28 mouse cellular contexts compared by ENCODE assay signal in the genomic region with DNA sequence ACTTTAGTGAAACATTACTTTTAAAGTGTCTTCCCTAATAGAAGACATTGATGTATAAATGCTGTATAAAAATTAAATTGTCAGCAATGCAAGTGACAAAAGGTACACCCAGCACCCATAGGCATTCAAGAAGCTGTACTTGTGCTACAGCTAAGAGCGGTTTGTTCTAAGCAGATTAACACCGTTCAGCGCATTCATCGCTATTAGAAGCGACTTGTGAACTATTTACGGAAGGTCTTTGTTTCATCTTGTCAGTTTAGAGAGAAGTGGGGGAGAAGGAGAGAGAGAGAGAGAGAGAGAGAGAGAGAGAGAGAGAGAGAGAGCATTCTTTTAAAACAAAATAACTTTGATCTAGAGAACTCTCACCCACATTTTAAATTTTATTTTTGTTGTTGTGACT.
"Had no signal": no experiment of that assay in that cellular context is flagged by ENCODE, and none has a peak within 500 bp of the region (broad histone marks: within the 10 kb centered on the region; RNA-seq: fewer than 3 reads in every experiment).

No protein-coding gene starts in this region.

- H3K27me3 ChIP-seq: heart, embryonic 12.5 days; heart, embryonic 15.5 days; hindbrain, embryonic 12.5 days; kidney, embryonic 15.5 days; limb, embryonic 12.5 days; liver, embryonic 13.5 days had no signal

- H3K9ac ChIP-seq: heart, embryonic 12.5 days; heart, embryonic 15.5 days; hindbrain, embryonic 12.5 days; hindbrain, embryonic 14.5 days; kidney, embryonic 15.5 days; limb, embryonic 12.5 days; liver, embryonic 13.5 days had no signal

- H3K4me2 ChIP-seq: heart, embryonic 12.5 days; heart, embryonic 15.5 days; hindbrain, embryonic 12.5 days; hindbrain, embryonic 14.5 days; kidney, embryonic 15.5 days; limb, embryonic 12.5 days; liver, embryonic 11.5 days; liver, embryonic 13.5 days had no signal

- H3K4me1 ChIP-seq: hindbrain, embryonic 10.5 days; kidney, embryonic 15.5 days; limb, embryonic 10.5 days; limb, embryonic 12.5 days had no signal

- H3K36me3 ChIP-seq: heart, embryonic 10.5 days; heart, embryonic 12.5 days; heart, embryonic 15.5 days; hindbrain, embryonic 10.5 days; hindbrain, embryonic 12.5 days; kidney, embryonic 15.5 days; limb, embryonic 10.5 days; limb, embryonic 12.5 days; liver, embryonic 13.5 days had no signal

- ATAC-seq: hindbrain, embryonic 16.5 days; inflammation-experienced regulatory T-cells, adult 6 months; intestine, embryonic 16.5 days had no signal

- H3K9me3 ChIP-seq: heart, embryonic 10.5 days; heart, embryonic 12.5 days; heart, embryonic 15.5 days; hindbrain, embryonic 10.5 days; hindbrain, embryonic 12.5 days; kidney, embryonic 15.5 days; limb, embryonic 10.5 days; limb, embryonic 12.5 days; liver, embryonic 13.5 days had no signal

- H3K27ac ChIP-seq: gastrocnemius, adult 2 months; heart, adult 2 months; heart, embryonic 10.5 days; heart, embryonic 15.5 days; hindbrain, embryonic 10.5 days; hindbrain, embryonic 12.5 days; hindbrain, embryonic 14.5 days; kidney, embryonic 15.5 days; kidney, postnatal 0 days; layer of hippocampus, adult 2 months; left cerebral cortex, adult 2 months; limb, embryonic 10.5 days; limb, embryonic 12.5 days; liver, embryonic 13.5 days had no signal

- DNase-seq: gastrocnemius, adult 2 months; gastrocnemius, postnatal 10 days; gastrocnemius, postnatal 25 days; heart, adult 2 months; heart, postnatal 10 days; heart, postnatal 4 days; kidney, adult 18-20 months; kidney, adult 8-10 months; kidney, postnatal 14 days; kidney, postnatal 4 days; liver; liver, embryonic 13.5 days had no signal

- H3K4me3 ChIP-seq: gastrocnemius, adult 2 months; heart, adult 2 months; heart, embryonic 10.5 days; heart, embryonic 12.5 days; heart, embryonic 15.5 days; hindbrain, embryonic 10.5 days; hindbrain, embryonic 12.5 days; kidney, embryonic 15.5 days; layer of hippocampus, adult 2 months; left cerebral cortex, adult 2 months; limb, embryonic 10.5 days; limb, embryonic 12.5 days; liver, embryonic 13.5 days had no signal
